Mouse (Mus musculus) stomach, embryonic 14.5 days (tissue): ENCODE results near the gene Fgd3. TPM values are rescaled to one million over a fixed set of nuclear protein-coding genes. Genes with fewer than 3 reads are reported as not detected.

ENCODE experiments used
- ATAC-seq: fragments of 200-750 bp; cut with Nextera tagmentation; 2 replicates; pipeline ENCODE4 v1.8.0; 2017; ENCODE audit warnings: low read depth, moderate TSS enrichment; ENCODE audit not compliant: insufficient number of reproducible peaks, insufficient read depth, low FRiP score
- H3K27ac ChIP-seq: fragments of 300-500 bp; sonication (generic); 2 replicates; pipeline ENCODE4 v1.5.1; 2014; ENCODE audit warnings: mild to moderate bottlenecking, low read length, moderate library complexity, mixed read lengths
- H3K27me3 ChIP-seq: fragments of 300-500 bp; sonication (generic); 2 replicates; pipeline ENCODE4 v1.6.1; 2014; ENCODE audit warnings: low read length, control low read depth, mixed read lengths; ENCODE audit not compliant: control insufficient read depth, insufficient read depth
- H3K36me3 ChIP-seq: fragments of 300-500 bp; sonication (generic); 2 replicates; pipeline ENCODE4 v1.6.1; 2014; ENCODE audit warnings: mild to moderate bottlenecking, control low read depth, low read length, moderate library complexity, mixed read lengths; ENCODE audit not compliant: control insufficient read depth, insufficient read depth
- H3K4me1 ChIP-seq: fragments of 300-500 bp; sonication (generic); 2 replicates; pipeline ENCODE4 v1.6.1; 2014; ENCODE audit warnings: low read length, control low read depth, mixed read lengths; ENCODE audit not compliant: control insufficient read depth, insufficient read depth
- H3K4me2 ChIP-seq: fragments of 300-500 bp; sonication (generic); replicated peaks from 2 replicates; pipeline ENCODE4 v1.6.1; 2014; ENCODE audit warnings: low read depth, low read length, control low read depth
- H3K4me3 ChIP-seq: fragments of 300-500 bp; sonication (generic); 2 replicates; pipeline ENCODE4 v1.5.1; 2014; ENCODE audit warnings: low read depth, low read length, control low read depth
- H3K9ac ChIP-seq: fragments of 300-500 bp; sonication (generic); replicated peaks from 2 replicates; pipeline ENCODE4 v1.6.1; 2014; ENCODE audit warnings: low read depth, mild to moderate bottlenecking, control low read depth, low read length, moderate library complexity, mixed read lengths
- H3K9me3 ChIP-seq: fragments of 300-500 bp; sonication (generic); 2 replicates; pipeline ENCODE4 v1.6.1; 2016; ENCODE audit warnings: low read depth, low read length, control low read depth; ENCODE audit not compliant: control insufficient read depth
- WGBS: fragments of 180-500 bp; shearing (Covaris S2); extraction: QIAGEN DNeasy Blood & Tissue Kit; methylation state at CpG from one replicate; pipeline ENCODE4 v1.1.7; 2014; 5-methylcytosine and 5-hydroxymethylcytosine counted together
- polyA plus RNA-seq: library from polyadenylated mRNA; unstranded; fragments of >200 nt; fragmentation: Nextera tagmentation; extraction: Ambion mirVana; gene quantifications from 2 replicates; pipeline ENCODE4 v1.2.1, GENCODE M21; 2014

Fgd3 gene
- polyA plus RNA-seq, 1 experiment from 2014 or later, result 0.51 TPM

DNA sequence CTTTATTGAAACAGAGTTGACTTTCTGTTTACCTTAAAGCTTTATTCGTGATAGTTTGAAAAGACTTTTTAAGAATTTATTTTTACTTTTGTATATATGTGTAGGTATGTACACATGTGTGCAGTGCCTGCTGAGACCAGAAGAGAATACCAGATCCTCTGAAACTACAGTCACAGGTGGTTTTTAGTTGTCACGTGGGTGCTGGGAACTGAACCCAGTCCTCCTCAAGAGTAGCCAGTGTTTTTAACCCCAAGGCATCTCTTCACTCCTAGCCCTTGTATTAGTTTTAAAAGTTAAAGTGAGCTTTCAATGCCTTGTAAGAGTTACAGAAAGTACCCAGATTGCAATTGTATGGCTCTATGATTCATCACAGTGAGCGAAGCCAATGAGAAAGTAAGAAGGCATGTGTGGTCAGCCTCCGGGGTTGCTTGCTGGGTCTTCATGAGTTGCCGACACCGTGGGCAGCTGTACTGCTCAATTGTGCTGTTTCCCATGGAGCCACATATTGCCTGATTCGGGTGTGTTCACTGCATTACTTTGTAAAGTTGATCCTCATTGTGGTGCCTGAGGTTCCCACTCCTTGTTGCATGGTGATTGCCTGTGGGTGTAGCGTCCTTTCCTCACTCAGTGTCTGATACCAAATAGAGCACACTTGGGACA lies 37.4 kb upstream of the Fgd3 start:
- Histone ChIP-seq H3K36me3 (no peaks in the 10 kb centered on the region), H3K4me2 (no peak overlapping the region), H3K27ac (no peak overlapping the region), H3K4me1 (no peaks in the 10 kb centered on the region; the same call in 1 of the 2 replicates), H3K4me3 (no peak overlapping the region), H3K27me3 (no peaks in the 10 kb centered on the region), H3K9ac (no peak overlapping the region), H3K9me3 (no peaks in the 10 kb centered on the region)
- ATAC-seq, result no peak
- WGBS, result 95% methylated on average over 8 of the region's 8 CpGs

DNA sequence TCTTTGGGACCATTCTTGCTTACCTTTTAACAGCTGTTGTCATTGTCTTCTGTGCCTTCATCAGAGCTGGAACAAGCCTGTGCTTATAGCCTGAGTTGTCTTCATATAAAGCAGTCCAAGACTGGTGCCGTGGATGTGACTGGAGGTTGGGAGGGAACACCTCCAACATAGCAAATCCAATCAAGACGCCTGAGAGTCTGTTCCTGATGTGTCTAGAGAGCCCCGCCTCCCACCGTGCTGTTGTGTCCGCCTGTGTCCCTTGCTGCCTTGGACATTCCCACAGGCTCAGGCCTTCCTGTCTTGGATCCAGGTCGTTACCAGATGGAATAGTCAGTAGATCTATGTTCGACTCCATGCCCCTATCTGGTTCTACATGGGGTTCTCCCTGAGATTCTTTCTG lies 36.0 kb upstream of the Fgd3 start:
- no peak for ATAC-seq
- H3K9ac ChIP-seq, result no peak overlapping the region
- H3K4me3 ChIP-seq, result no peak overlapping the region
- H3K27ac ChIP-seq, result no peak overlapping the region
- WGBS, result 83% methylated on average over 7 of the region's 7 CpGs
- no peaks in the 10 kb centered on the region for H3K27me3 ChIP-seq
- no peaks in the 10 kb centered on the region for H3K36me3 ChIP-seq
- H3K4me2 ChIP-seq, result no peak overlapping the region
- no peaks in the 10 kb centered on the region for H3K4me1 ChIP-seq
- H3K9me3 ChIP-seq, result no peaks in the 10 kb centered on the region

DNA sequence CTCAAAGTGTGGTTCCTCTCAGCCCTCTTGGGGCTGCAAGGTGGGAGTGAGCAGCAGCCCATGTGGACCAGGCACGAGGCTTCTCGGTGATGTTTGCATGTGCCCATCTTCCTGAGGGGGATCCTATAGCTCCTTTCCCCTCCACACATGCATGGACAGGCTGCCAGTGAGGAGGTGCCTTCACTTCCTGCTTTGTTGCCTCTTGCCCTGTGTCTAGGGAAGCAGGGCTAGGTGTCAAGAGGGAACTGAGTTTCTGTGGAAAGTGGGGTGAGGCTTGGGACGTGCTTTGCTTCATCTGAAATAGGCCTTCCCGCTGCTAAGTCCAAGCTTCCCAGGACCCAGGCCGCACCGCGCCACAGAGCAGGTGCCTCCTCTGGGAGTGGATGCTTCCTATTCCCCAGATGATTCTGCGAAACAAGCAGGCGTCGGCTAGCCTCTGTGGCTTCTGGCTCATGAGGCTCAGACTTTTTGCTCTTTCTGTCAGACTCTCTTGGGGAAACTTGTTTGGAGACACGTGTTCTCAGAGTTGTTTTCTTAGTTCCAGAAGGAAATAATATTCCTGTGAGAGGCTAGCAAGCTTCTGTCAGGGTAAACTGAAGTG lies 35.5 kb upstream of the Fgd3 start:
- H3K27me3 ChIP-seq, result no peaks in the 10 kb centered on the region
- H3K4me1 ChIP-seq, result no peaks in the 10 kb centered on the region
- H3K9me3 ChIP-seq, result no peaks in the 10 kb centered on the region
- H3K4me3 ChIP-seq, result no peak overlapping the region
- no peaks in the 10 kb centered on the region for H3K36me3 ChIP-seq
- H3K27ac ChIP-seq, result no peak overlapping the region
- ATAC-seq, result no peak
- no peak overlapping the region for H3K4me2 ChIP-seq
- WGBS, result 88% methylated on average over 11 of the region's 11 CpGs
- H3K9ac ChIP-seq, result no peak overlapping the region

- no peak for ATAC-seq
- Histone ChIP-seq H3K9ac (no peak overlapping the region), H3K4me3 (no peak overlapping the region), H3K27me3 (no peaks in the 10 kb centered on the region), H3K9me3 (no peaks in the 10 kb centered on the region), H3K4me1 (no peaks in the 10 kb centered on the region), H3K27ac (no peak overlapping the region), H3K4me2 (no peak overlapping the region), H3K36me3 (no peaks in the 10 kb centered on the region)
- WGBS, result 83% methylated on average over 5 of the region's 5 CpGs
Measured at GRCm38 (mm10) chr13:49353991-49354507, 33.9 kb upstream of the Fgd3 start.

GRCm38 (mm10) chr13:49353422-49353821 lies 33.3 kb upstream of the Fgd3 start:
- H3K36me3 ChIP-seq, result no peaks in the 10 kb centered on the region
- H3K27ac ChIP-seq, result no peak overlapping the region
- no peak for ATAC-seq
- H3K4me2 ChIP-seq, result no peak overlapping the region
- H3K9me3 ChIP-seq, result no peaks in the 10 kb centered on the region
- H3K4me1 ChIP-seq, result no peaks in the 10 kb centered on the region
- H3K27me3 ChIP-seq, result no peaks in the 10 kb centered on the region
- H3K4me3 ChIP-seq, result no peak overlapping the region
- H3K9ac ChIP-seq, result no peak overlapping the region

DNA sequence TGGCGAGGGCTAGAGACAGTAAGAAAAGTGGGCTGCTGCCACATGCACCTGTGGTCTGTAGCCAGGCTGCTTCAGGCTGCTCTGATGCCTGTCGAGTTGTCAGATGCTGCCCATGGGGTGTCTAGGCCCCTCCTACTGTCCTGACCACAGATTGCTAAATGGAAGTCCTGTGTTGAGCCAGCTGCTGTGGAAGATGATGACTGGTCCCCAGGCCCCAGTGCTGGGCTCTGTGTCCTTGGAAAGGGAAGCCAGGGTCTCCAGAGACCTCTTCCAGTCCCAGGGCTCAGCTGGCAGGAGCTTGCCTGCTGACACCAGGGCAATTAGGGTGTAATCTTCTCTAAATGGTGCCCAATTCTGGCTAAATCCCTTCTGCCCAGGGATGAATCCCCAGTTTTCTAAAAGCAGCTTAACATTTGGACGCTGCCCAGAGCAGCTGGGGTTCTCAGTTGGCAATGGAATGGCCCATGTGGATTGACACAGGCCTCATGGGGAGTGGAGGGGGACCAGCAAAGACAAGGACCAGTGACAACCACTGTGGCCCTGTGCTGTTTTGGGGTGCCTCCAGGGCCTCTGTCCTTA lies 32.6 kb upstream of the Fgd3 start:
- no peak for ATAC-seq
- Histone ChIP-seq H3K4me2 (no peak overlapping the region), H3K4me3 (no peak overlapping the region), H3K9ac (no peak overlapping the region), H3K27me3 (no peaks in the 10 kb centered on the region), H3K9me3 (no peaks in the 10 kb centered on the region), H3K4me1 (no peaks in the 10 kb centered on the region), H3K27ac (no peak overlapping the region), H3K36me3 (no peaks in the 10 kb centered on the region)
- 72% methylated on average over 3 of the region's 3 CpGs for WGBS

- Histone ChIP-seq H3K27me3 (no peaks in the 10 kb centered on the region), H3K9me3 (no peaks in the 10 kb centered on the region), H3K9ac (no peak overlapping the region), H3K27ac (no peak overlapping the region), H3K36me3 (no peaks in the 10 kb centered on the region), H3K4me1 (no peaks in the 10 kb centered on the region; the same call in 1 of the 2 replicates), H3K4me2 (no peak overlapping the region), H3K4me3 (no peak overlapping the region)
- ATAC-seq, result no peak
- 88% methylated on average over 6 of the region's 6 CpGs for WGBS
Measured at GRCm38 (mm10) chr13:49349836-49350505, 29.9 kb upstream of the Fgd3 start.

DNA sequence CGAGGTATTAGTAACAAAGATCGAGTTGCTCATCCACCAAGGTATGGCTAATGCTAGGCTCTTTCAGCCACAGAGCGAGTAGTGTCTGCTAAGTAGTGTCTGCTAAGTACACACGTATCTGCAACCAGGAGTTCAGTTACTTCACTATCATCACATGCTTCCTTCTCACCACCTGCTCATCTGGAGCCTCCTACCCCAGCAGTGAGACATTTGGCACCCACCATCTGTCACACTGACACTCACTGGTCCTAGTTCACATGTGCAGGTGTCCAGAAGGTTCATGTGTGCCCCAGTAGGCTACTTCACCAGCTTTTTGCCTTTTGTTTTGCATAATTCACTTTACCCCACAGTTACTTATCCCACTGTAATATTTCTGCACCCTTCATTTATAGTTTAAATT lies 29.2 kb upstream of the Fgd3 start:
- WGBS, result 88% methylated on average over 4 of the region's 4 CpGs
- Histone ChIP-seq H3K9ac (no peak overlapping the region), H3K4me2 (no peak overlapping the region), H3K4me3 (no peak overlapping the region), H3K36me3 (no peaks in the 10 kb centered on the region), H3K9me3 (no peaks in the 10 kb centered on the region), H3K4me1 (peaks cover 2% of the 10 kb centered on the region), H3K27ac (no peak overlapping the region), H3K27me3 (no peaks in the 10 kb centered on the region)
- ATAC-seq, result no peak
